Mouse (Mus musculus): ENCODE measurements around the gene Fsip1. TPM values are rescaled to one million over a fixed set of nuclear protein-coding genes. Genes with fewer than 3 reads are reported as not detected.

Fsip1 gene
- polyA plus RNA-seq, 1 experiment from 2014 or later: 1.2 TPM

DNA sequence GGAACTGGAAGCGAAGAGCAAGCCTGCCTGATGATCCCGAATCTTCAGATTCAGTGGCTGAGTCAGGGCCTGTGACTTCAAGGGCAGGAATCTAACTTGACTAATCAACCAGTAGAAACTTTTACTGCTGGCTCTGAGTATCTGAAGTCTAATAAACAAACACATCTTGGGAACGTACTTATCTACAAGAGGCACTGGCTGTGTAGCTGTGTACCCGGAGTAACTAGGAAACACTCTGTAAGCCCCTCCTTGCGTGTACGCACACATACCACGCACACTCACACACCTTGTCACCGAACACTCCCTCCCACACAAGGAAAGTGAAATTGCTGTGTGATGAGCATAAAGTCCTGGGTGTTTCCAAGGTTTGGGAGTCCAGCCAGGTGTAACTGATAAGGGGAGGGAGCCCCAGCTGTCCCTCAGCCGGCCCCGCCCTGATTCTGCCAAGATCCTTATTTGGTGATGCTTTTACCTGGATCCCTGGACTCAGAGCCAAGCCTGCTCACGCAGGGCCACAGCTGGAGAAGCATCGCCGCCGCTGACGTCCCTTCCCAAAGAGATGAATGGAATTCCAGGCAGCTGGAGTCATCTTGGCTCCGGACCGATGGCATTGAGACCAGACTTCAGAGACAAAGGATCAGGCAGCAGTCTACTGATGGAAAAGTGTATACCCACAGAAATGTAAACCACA lies 146.4 kb downstream of the Fsip1 start:
- Histone ChIP-seq H3K4me1 (ENCODE audit: control insufficient read depth, insufficient read depth, low read length) (peaks cover 5% of the 10 kb centered on the region; the same call in 1 of the 2 replicates), H3K27ac (replicated peaks; ENCODE audit: low read depth, low read length) (no peak overlapping the region)

DNA sequence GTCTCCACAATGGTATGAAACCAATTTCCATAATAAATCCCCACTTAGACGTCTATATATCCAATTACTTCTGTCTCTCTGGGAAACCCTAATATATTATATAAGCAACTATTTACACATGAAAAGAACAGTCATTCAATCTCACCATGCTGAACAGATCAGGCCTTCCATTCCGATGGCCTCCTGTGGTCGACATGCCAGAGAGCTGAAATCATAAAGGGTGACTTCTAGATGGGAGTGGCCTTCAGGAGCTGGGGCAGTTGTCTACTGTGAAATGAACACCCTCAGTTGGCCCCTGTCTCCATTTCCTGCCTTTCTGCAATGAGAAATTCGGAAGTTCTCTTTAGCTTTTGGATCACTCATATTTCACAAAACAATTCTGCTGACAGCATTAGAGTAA lies 154.6 kb downstream of the Fsip1 start:
- WGBS: 65% methylated on average over 4 of the region's 4 CpGs
- Histone ChIP-seq H3K27ac (replicated peaks; ENCODE audit: low read depth, low read length) (no peak overlapping the region), H3K4me2 (ENCODE audit: low read depth, severe bottlenecking) (no peak overlapping the region), H3K36me3 (ENCODE audit: control insufficient read depth, insufficient read depth, low read length) (no peaks in the 10 kb centered on the region), H3K4me1 (ENCODE audit: control insufficient read depth, insufficient read depth, low read length) (0 out of 2 replicates have a peak, but pooled peaks cover 6% of the 10 kb centered on the region), H3K4me3 (ENCODE audit: low read depth, low read length) (no peak overlapping the region), H3K9ac (ENCODE audit: low read length) (no peak overlapping the region), H3K27me3 (ENCODE audit: control insufficient read depth, insufficient read depth, low read length) (no peaks in the 10 kb centered on the region), H3K9me3 (ENCODE audit: control insufficient read depth, low read length) (no peaks in the 10 kb centered on the region)
- ATAC-seq (ENCODE audit: insufficient number of reproducible peaks, low FRiP score, low TSS enrichment, low read depth): no peak
- no peak for DNase-seq (ENCODE audit: low spot score)

More for the DNA sequence above, 146.4 kb downstream of the Fsip1 start:
- H3K4me2 ChIP-seq (ENCODE audit: low read depth, severe bottlenecking): peak overlapping the region; percentile 63
- no peaks in the 10 kb centered on the region for H3K9me3 ChIP-seq (ENCODE audit: control insufficient read depth, low read length)
- H3K36me3 ChIP-seq (ENCODE audit: control insufficient read depth, insufficient read depth, low read length): no peaks in the 10 kb centered on the region
- H3K9ac ChIP-seq (ENCODE audit: low read length): no peak overlapping the region; the same call in 1 of the 2 replicates
- peak; percentile 53 for DNase-seq (ENCODE audit: low spot score)
- no peak for ATAC-seq (ENCODE audit: insufficient number of reproducible peaks, low FRiP score, low TSS enrichment, low read depth)
- 41% methylated on average over 17 of the region's 17 CpGs for WGBS
- H3K27me3 ChIP-seq (ENCODE audit: control insufficient read depth, insufficient read depth, low read length): 0 out of 2 replicates have a peak, but pooled peaks cover 4% of the 10 kb centered on the region
- peak overlapping the region; percentile 8; the same call in 1 of the 2 replicates for H3K4me3 ChIP-seq (ENCODE audit: low read depth, low read length)

DNA sequence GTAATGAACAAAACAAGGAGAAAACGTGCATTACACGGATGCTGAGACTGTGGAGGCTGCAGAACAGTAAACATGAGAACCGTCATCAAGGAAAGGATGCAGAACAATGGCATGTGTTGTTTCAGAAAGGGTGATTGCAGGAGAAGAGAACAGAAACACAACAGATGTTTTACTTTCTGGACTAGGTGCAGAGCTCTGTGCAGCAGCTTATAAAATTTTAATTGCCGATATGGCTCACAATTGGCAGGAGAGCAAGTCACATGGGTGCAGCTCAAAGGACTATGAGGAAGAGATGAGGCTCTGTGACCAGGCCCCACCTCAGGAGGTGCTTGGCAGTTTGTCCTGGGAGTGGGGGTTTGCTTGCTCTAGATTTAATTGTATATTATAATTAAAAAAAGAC lies 157.7 kb downstream of the Fsip1 start:
- Histone ChIP-seq H3K27me3 (ENCODE audit: control insufficient read depth, insufficient read depth, low read length) (no peaks in the 10 kb centered on the region), H3K27ac (replicated peaks; ENCODE audit: low read depth, low read length) (no peak overlapping the region; the same call in 1 of the 2 replicates), H3K4me1 (ENCODE audit: control insufficient read depth, insufficient read depth, low read length) (0 out of 2 replicates have a peak, but pooled peaks cover 6% of the 10 kb centered on the region), H3K36me3 (ENCODE audit: control insufficient read depth, insufficient read depth, low read length) (no peaks in the 10 kb centered on the region), H3K9ac (ENCODE audit: low read length) (no peak overlapping the region), H3K4me3 (ENCODE audit: low read depth, low read length) (no peak overlapping the region), H3K4me2 (ENCODE audit: low read depth, severe bottlenecking) (no peak overlapping the region), H3K9me3 (ENCODE audit: control insufficient read depth, low read length) (no peaks in the 10 kb centered on the region)
- ATAC-seq (ENCODE audit: insufficient number of reproducible peaks, low FRiP score, low TSS enrichment, low read depth) (peak; percentile 80), DNase-seq (ENCODE audit: low spot score) (no peak)
- 44% methylated on average over 4 of the region's 4 CpGs for WGBS

DNA sequence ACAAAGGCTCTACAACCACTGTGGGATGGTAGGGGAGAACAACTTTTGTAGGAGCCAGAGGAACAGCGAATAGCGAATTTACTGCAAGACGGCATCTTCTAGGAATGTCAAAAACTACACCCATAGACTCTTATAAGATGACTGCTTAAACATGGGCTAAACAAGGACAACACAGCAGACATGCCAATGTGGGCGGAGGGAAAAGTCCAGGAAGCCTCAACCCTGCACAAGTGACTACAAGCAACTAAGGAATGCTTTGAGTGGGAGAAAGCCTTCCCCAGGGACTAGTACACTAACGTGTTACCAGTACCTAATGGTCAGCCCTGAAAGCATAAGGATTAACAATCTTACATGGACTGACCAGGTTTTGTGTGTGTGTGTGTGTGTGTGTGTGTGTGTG lies 165.5 kb downstream of the Fsip1 start:
- Histone ChIP-seq H3K27me3 (ENCODE audit: control insufficient read depth, insufficient read depth, low read length) (no peaks in the 10 kb centered on the region), H3K36me3 (ENCODE audit: control insufficient read depth, insufficient read depth, low read length) (no peaks in the 10 kb centered on the region), H3K4me3 (ENCODE audit: low read depth, low read length) (no peak overlapping the region), H3K27ac (replicated peaks; ENCODE audit: low read depth, low read length) (no peak overlapping the region), H3K4me2 (ENCODE audit: low read depth, severe bottlenecking) (no peak overlapping the region), H3K4me1 (ENCODE audit: control insufficient read depth, insufficient read depth, low read length) (no peaks in the 10 kb centered on the region), H3K9ac (ENCODE audit: low read length) (no peak overlapping the region), H3K9me3 (ENCODE audit: control insufficient read depth, low read length) (no peaks in the 10 kb centered on the region)
- DNase-seq (ENCODE audit: low spot score) (no peak), ATAC-seq (ENCODE audit: insufficient number of reproducible peaks, low FRiP score, low TSS enrichment, low read depth) (no peak)
- 91% methylated on average over 5 of the region's 5 CpGs for WGBS

DNA sequence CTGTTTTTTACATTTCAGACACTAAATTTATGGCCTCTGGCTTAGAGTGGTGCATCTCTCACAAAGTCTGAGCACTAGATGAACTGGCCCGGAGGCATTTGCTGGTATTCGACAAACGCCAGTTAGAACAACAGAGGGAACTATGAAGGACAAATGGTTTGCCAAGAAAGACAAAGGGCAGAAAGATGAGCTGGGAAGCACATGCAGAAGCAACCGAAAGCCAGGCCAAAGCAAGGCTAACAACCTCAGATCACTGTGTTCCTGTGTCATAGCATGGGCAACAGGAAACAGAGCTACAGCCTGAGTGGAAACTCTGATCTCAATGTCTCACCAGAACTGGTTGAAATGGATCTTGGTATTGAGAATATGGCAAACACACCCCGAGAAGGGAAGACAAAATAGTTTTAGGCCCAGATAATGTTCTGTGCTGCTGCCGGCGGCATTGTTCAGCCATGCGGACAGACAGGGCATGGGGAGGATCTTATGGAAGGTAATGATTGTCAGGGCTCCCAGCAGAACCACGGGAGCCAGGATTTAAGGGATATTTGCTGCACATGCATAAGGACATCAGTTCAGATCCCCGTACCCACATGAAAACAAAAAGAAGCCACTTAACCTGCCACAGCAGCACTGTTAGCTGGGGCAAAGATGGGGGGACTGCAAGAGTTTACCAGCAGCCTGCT lies 169.6 kb downstream of the Fsip1 start:
- WGBS: 87% methylated on average over 10 of the region's 10 CpGs
- Histone ChIP-seq H3K4me3 (ENCODE audit: low read depth, low read length) (no peak overlapping the region), H3K4me2 (ENCODE audit: low read depth, severe bottlenecking) (no peak overlapping the region), H3K36me3 (ENCODE audit: control insufficient read depth, insufficient read depth, low read length) (no peaks in the 10 kb centered on the region), H3K27ac (replicated peaks; ENCODE audit: low read depth, low read length) (no peak overlapping the region), H3K9ac (ENCODE audit: low read length) (no peak overlapping the region), H3K4me1 (ENCODE audit: control insufficient read depth, insufficient read depth, low read length) (no peaks in the 10 kb centered on the region), H3K27me3 (ENCODE audit: control insufficient read depth, insufficient read depth, low read length) (no peaks in the 10 kb centered on the region), H3K9me3 (ENCODE audit: control insufficient read depth, low read length) (no peaks in the 10 kb centered on the region)
- no peak for DNase-seq (ENCODE audit: low spot score)
- ATAC-seq (ENCODE audit: insufficient number of reproducible peaks, low FRiP score, low TSS enrichment, low read depth): no peak

DNA sequence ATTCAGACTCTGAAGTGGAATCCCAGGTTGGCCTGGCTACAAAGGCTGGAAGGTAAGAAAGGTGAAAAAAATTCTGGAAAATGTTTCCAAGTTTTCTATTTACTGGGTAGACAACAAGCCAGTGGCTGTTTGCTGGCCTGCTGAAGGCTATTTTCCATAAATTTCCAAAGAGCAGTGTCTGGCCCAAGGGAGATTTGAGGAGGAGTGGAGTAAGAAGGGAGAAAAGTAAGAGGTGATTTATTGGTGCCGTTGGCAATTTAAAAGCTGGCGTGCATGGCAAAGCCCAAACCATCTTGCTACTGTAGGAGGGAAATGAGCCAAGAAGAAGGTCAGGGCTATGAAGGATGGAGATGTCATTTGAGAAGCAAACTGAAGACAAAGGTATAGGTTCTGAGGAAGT lies 171.1 kb downstream of the Fsip1 start:
- Histone ChIP-seq H3K27me3 (ENCODE audit: control insufficient read depth, insufficient read depth, low read length) (no peaks in the 10 kb centered on the region), H3K4me1 (ENCODE audit: control insufficient read depth, insufficient read depth, low read length) (no peaks in the 10 kb centered on the region), H3K36me3 (ENCODE audit: control insufficient read depth, insufficient read depth, low read length) (no peaks in the 10 kb centered on the region), H3K9ac (ENCODE audit: low read length) (no peak overlapping the region), H3K9me3 (ENCODE audit: control insufficient read depth, low read length) (no peaks in the 10 kb centered on the region), H3K4me2 (ENCODE audit: low read depth, severe bottlenecking) (no peak overlapping the region), H3K27ac (replicated peaks; ENCODE audit: low read depth, low read length) (no peak overlapping the region), H3K4me3 (ENCODE audit: low read depth, low read length) (no peak overlapping the region)
- 83% methylated on average over 2 of the region's 2 CpGs for WGBS
- ATAC-seq (ENCODE audit: insufficient number of reproducible peaks, low FRiP score, low TSS enrichment, low read depth) (no peak), DNase-seq (ENCODE audit: low spot score) (no peak)

DNA sequence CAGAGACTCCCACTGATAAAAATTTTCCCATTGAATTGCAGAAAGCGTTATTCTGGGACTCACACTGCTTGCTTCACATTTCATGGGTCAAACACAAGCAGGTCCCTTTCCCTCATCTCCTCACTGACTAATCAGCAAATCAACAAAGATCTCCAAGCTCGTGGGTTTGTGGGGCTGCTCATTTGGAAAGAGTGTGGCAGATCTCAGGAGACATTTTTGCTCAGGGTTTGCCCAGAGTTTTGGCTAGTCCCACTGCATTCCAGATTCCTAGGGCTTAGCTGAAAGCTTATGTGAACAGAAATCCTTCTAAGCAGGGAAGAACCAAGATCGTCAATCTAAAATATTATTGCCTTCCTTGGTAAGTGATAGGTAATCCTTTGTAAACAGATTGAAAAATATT lies 172.1 kb downstream of the Fsip1 start:
- Histone ChIP-seq H3K9me3 (ENCODE audit: control insufficient read depth, low read length) (no peaks in the 10 kb centered on the region), H3K36me3 (ENCODE audit: control insufficient read depth, insufficient read depth, low read length) (no peaks in the 10 kb centered on the region), H3K4me3 (ENCODE audit: low read depth, low read length) (no peak overlapping the region), H3K27me3 (ENCODE audit: control insufficient read depth, insufficient read depth, low read length) (no peaks in the 10 kb centered on the region), H3K27ac (replicated peaks; ENCODE audit: low read depth, low read length) (no peak overlapping the region), H3K4me2 (ENCODE audit: low read depth, severe bottlenecking) (no peak overlapping the region), H3K4me1 (ENCODE audit: control insufficient read depth, insufficient read depth, low read length) (no peaks in the 10 kb centered on the region), H3K9ac (ENCODE audit: low read length) (no peak overlapping the region)
- ATAC-seq (ENCODE audit: insufficient number of reproducible peaks, low FRiP score, low TSS enrichment, low read depth): no peak
- no peak for DNase-seq (ENCODE audit: low spot score)
- 76% methylated on average over 3 of the region's 3 CpGs for WGBS

DNA sequence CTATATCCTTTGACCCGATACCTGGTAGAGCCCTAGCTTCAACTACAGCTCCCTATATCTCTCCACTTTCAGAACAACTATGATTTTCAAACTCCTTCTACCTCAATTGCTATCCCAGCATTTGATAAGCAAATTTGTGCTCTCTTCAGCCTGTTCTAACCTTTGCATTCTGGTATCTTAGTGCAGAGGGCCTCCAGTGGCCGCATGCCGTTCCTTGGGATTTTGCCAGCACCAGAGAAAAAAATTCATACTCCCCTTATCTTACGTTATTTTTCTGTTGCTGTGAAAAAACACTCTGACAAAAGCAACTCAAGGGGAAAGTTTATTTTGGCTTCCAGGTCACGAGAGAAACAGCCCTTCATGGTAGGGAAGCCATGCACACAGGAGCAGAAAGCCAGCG lies 173.1 kb downstream of the Fsip1 start:
- ATAC-seq (ENCODE audit: insufficient number of reproducible peaks, low FRiP score, low TSS enrichment, low read depth) (no peak), DNase-seq (ENCODE audit: low spot score) (no peak)
- Histone ChIP-seq H3K9me3 (ENCODE audit: control insufficient read depth, low read length) (no peaks in the 10 kb centered on the region), H3K4me3 (ENCODE audit: low read depth, low read length) (no peak overlapping the region), H3K4me1 (ENCODE audit: control insufficient read depth, insufficient read depth, low read length) (no peaks in the 10 kb centered on the region), H3K27ac (replicated peaks; ENCODE audit: low read depth, low read length) (no peak overlapping the region), H3K9ac (ENCODE audit: low read length) (no peak overlapping the region), H3K4me2 (ENCODE audit: low read depth, severe bottlenecking) (no peak overlapping the region), H3K27me3 (ENCODE audit: control insufficient read depth, insufficient read depth, low read length) (no peaks in the 10 kb centered on the region), H3K36me3 (ENCODE audit: control insufficient read depth, insufficient read depth, low read length) (no peaks in the 10 kb centered on the region)
- WGBS: 92% methylated on average over 6 of the region's 6 CpGs
